Mouse (Mus musculus) liver, embryonic 14.5 days (tissue): ENCODE measurements at regions not wholly inside any gene's neighbourhood (a gene's known extent, or its start where the extent isn't known, plus 50 kb on each side); places are given as distances from the start of the nearest gene placed in this dataset.

Experiments used
- ATAC-seq: fragments of 200-750 bp; cut with Nextera tagmentation; 2 replicates; pipeline ENCODE4 v1.8.0; 2017; ENCODE audit warnings: moderate number of reproducible peaks, mild to moderate bottlenecking, moderate library complexity; ENCODE audit not compliant: insufficient read depth
- DNase-seq, 3 experiments: peaks; one replicate each; pipeline ENCODE4 v3.0.0-alpha.2; 2012 to 2013; ENCODE audit warnings: low read depth in 3 of 3, low spot score in 3 of 3
- H3K27ac ChIP-seq: fragments of 300-500 bp; sonication (generic); 2 replicates; pipeline ENCODE4 v1.5.1; 2014; ENCODE audit warnings: moderate library complexity, mild to moderate bottlenecking, control low read depth, inconsistent platforms
- H3K27me3 ChIP-seq: fragments of 300-500 bp; sonication (generic); 2 replicates; pipeline ENCODE4 v1.6.1; 2014; ENCODE audit warnings: mild to moderate bottlenecking, low read length, moderate library complexity; ENCODE audit not compliant: control insufficient read depth, insufficient read depth
- H3K36me3 ChIP-seq: fragments of 300-500 bp; sonication (generic); replicated peaks from 2 replicates; pipeline ENCODE4 v1.6.1; 2014; ENCODE audit warnings: low read depth; ENCODE audit not compliant: control insufficient read depth, insufficient read depth
- H3K4me1 ChIP-seq, 2 experiments: fragments of 200-500 bp in 1 of 2; fragments of 300-500 bp in 1 of 2; sonication (generic) in 1 of 2; replicated peaks; 2 replicates each; pipeline ENCODE4 v1.6.1; 2012 to 2014; ENCODE audit warnings: antibody characterized with exemption in 1 of 2, inconsistent platforms in 1 of 2, low read length in 1 of 2; ENCODE audit not compliant: control insufficient read depth in 2 of 2, insufficient read depth in 2 of 2
- H3K4me2 ChIP-seq: fragments of 300-500 bp; sonication (generic); 2 replicates; pipeline ENCODE4 v1.6.1; 2014; ENCODE audit warnings: low read depth, mild to moderate bottlenecking, control low read depth, moderate library complexity
- H3K4me3 ChIP-seq, 2 experiments: fragments of 200-500 bp in 1 of 2; fragments of 300-500 bp in 1 of 2; sonication (generic) in 1 of 2; 2 replicates each; pipeline ENCODE4 v1.5.1; 2012 to 2014; ENCODE audit warnings: low read depth in 2 of 2, low read length in 2 of 2, mild to moderate bottlenecking in 2 of 2, control low read depth in 1 of 2, inconsistent platforms in 1 of 2, moderate library complexity in 1 of 2; ENCODE audit not compliant: insufficient read depth in 1 of 2
- H3K9ac ChIP-seq: fragments of 300-500 bp; sonication (generic); replicated peaks from 2 replicates; pipeline ENCODE4 v1.6.1; 2014; ENCODE audit warnings: mild to moderate bottlenecking, control low read depth, moderate library complexity
- H3K9me3 ChIP-seq: fragments of 300-500 bp; sonication (generic); 2 replicates; pipeline ENCODE4 v1.6.1; 2016; ENCODE audit warnings: low read length, mixed read lengths; ENCODE audit not compliant: control insufficient read depth
- CTCF ChIP-seq: IDR thresholded peaks from 2 replicates; pipeline ENCODE4 v1.5.1; 2016; ENCODE audit warnings: antibody characterized with exemption, low read depth, control low read depth
- EP300 ChIP-seq: IDR thresholded peaks from 2 replicates; pipeline ENCODE4 v1.6.1; 2016; ENCODE audit warnings: antibody characterized with exemption, low read depth
- WGBS: fragments of 180-500 bp; shearing (Covaris S2); extraction: QIAGEN DNeasy Blood & Tissue Kit; methylation state at CpG from one replicate; pipeline ENCODE4 v1.1.7; 2014; ENCODE audit not compliant: insufficient replicate concordance; 5-methylcytosine and 5-hydroxymethylcytosine counted together

DNA sequence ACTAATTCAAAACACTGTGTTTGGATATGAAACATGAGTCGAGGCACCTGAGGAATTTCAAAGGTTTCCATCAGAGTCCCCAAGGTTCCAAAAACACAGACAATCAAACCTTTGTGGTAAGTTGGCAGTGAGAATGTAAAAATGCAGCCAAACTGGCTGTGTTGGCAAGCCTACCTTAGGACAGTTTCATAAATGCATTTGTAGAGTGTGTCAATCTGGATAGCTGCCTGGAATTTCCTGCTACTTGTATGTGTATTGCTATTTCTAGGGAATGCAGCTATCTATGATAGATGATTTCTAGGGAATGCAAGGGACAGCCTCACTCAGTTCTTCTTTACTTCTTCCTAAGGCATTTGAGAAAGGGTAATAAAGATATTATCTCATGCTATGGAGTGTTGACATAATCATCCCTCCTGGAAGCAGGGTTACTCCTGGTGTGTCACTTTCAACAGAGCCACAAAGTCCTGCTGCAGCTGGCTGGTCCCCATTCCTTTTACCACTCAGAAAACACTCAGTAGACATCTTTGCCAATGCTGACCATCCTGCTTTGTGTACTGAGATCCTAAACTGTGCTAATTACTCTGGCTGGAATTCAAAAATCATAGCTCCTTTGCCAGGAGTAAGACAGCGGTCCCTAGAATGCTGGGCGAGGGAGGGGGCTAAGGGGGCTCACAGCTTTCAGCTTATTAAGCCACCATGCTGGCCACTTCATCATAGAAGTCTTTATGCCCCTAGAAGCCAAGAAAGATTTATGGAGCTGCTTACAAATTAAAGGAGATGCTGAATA is 261.4 kb upstream of the Negr1 start:
- 54% methylated on average over 3 of the region's 3 CpGs for WGBS
- H3K4me2 ChIP-seq = no peak overlapping the region
- ATAC-seq (no peak), DNase-seq (no peak)
- no peak overlapping the region for H3K4me3 ChIP-seq
- no peak overlapping the region for H3K9ac ChIP-seq
- H3K9me3 ChIP-seq = no peaks in the 10 kb centered on the region
- H3K36me3 ChIP-seq = no peaks in the 10 kb centered on the region
- no peak overlapping the region for H3K27ac ChIP-seq
- no peaks in the 10 kb centered on the region for H3K4me1 ChIP-seq
- H3K27me3 ChIP-seq = no peaks in the 10 kb centered on the region
- TF ChIP-seq CTCF (no peak), EP300 (no peak)

DNA sequence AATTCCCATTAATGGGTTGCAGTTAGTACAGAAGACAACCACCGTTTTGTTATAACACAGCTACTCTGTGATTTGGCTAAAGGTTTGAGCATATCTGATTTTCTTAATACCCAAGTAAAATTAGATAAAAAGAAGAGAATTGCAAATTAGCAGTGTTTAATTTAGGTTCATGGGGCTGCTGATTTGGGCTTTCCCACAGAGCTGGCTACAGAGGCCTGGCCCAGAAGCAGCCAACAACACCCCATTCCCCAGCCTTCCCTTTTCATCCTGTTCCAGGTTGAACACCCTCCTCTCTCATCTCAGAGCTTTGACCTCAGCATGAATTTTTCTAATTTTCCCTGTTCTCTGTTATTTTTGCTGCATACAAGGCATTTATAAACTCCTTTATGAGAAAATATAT is 260.3 kb upstream of the Negr1 start:
- Histone ChIP-seq H3K4me3 (no peak overlapping the region), H3K36me3 (no peaks in the 10 kb centered on the region), H3K4me2 (no peak overlapping the region), H3K4me1 (no peaks in the 10 kb centered on the region), H3K9ac (no peak overlapping the region), H3K27me3 (no peaks in the 10 kb centered on the region), H3K9me3 (no peaks in the 10 kb centered on the region), H3K27ac (no peak overlapping the region)
- 59% methylated on average over 1 of the region's 1 CpGs for WGBS
- no peak for TF ChIP-seq EP300
- TF ChIP-seq CTCF = no peak
- ATAC-seq = no peak
- no peak for DNase-seq

DNA sequence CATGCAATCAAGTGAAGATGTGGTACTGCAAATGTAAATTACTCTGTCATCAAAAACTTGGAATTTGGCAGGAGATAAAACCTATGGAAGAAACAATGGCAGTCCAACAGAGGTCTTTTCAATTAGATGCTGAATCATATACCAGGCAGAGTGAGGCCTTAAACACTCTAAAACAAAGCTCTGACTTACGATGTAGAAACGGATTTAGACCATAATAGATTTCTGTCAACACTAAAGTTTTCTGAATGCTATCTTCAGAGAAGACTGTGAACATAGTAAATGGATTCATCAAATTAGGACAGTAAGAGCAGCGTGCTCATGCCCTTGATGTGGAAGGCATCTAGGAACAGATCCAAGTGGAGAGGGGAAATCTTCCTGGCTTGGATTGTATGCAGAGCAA is 259.8 kb upstream of the Negr1 start:
- H3K27ac ChIP-seq = no peak overlapping the region
- no peak overlapping the region for H3K4me3 ChIP-seq
- H3K36me3 ChIP-seq = no peaks in the 10 kb centered on the region
- no peaks in the 10 kb centered on the region for H3K4me1 ChIP-seq
- WGBS = 55% methylated on average over 3 of the region's 3 CpGs
- TF ChIP-seq CTCF = no peak
- ATAC-seq = no peak
- H3K9me3 ChIP-seq = no peaks in the 10 kb centered on the region
- DNase-seq = no peak
- no peak overlapping the region for H3K9ac ChIP-seq
- H3K4me2 ChIP-seq = no peak overlapping the region
- H3K27me3 ChIP-seq = no peaks in the 10 kb centered on the region

DNA sequence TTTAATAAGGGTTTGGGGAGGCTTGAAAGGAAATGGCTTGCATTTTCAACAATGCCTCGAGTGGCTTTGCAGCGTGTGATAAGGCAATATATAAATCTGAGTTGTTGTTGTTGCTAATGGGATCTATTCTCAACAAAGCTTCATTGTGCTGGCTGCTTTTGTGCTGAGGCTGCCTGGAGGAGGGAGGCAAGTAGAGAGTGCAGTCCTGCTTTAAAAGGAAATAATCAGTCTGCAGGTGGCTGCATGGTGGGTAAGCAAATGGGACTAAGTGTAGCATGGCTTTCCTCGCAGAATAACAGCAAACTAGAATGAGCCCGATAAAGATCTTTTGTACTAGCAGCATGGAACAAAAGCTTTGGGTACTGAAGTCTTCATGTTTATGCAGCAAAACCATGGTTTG is 257.4 kb upstream of the Negr1 start:
- ATAC-seq (no peak), DNase-seq (no peak)
- no peak overlapping the region for H3K4me2 ChIP-seq
- no peak overlapping the region for H3K4me3 ChIP-seq
- WGBS = 49% methylated on average over 4 of the region's 4 CpGs
- no peak overlapping the region for H3K9ac ChIP-seq
- no peaks in the 10 kb centered on the region for H3K4me1 ChIP-seq
- H3K27me3 ChIP-seq = no peaks in the 10 kb centered on the region
- TF ChIP-seq CTCF (no peak), EP300 (no peak)
- H3K27ac ChIP-seq = no peak overlapping the region
- H3K36me3 ChIP-seq = no peaks in the 10 kb centered on the region
- H3K9me3 ChIP-seq = no peaks in the 10 kb centered on the region

DNA sequence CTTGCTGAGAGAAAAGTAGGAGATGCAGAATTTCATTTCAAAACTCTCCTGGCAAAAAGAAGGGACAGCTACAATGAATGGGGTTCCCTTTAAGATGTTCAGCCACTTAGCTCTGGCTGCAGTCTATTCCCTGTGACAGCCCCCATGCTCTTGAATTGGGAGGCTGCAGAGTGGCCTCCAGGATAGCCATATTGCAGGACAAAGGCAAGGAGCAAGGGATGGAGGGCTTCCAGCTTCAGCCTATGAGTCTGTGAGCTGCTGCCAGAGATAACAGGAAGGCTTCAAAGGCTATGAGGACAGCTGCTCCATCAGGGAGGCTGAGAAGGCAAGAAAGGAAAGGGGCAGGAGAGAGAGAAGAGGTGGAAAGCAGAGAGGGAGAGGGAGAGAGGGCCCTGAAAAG is 256.5 kb upstream of the Negr1 start:
- DNase-seq = no peak
- no peak overlapping the region for H3K27ac ChIP-seq
- ATAC-seq = no peak
- no peaks in the 10 kb centered on the region for H3K9me3 ChIP-seq
- H3K4me1 ChIP-seq = no peaks in the 10 kb centered on the region
- H3K9ac ChIP-seq = no peak overlapping the region
- H3K4me3 ChIP-seq = no peak overlapping the region
- no peak overlapping the region for H3K4me2 ChIP-seq
- H3K36me3 ChIP-seq = no peaks in the 10 kb centered on the region
- TF ChIP-seq EP300 = no peak
- no peak for TF ChIP-seq CTCF
- H3K27me3 ChIP-seq = no peaks in the 10 kb centered on the region
